Comparison of ENCODE assay signal across 9 mouse cellular contexts in the genomic region with DNA sequence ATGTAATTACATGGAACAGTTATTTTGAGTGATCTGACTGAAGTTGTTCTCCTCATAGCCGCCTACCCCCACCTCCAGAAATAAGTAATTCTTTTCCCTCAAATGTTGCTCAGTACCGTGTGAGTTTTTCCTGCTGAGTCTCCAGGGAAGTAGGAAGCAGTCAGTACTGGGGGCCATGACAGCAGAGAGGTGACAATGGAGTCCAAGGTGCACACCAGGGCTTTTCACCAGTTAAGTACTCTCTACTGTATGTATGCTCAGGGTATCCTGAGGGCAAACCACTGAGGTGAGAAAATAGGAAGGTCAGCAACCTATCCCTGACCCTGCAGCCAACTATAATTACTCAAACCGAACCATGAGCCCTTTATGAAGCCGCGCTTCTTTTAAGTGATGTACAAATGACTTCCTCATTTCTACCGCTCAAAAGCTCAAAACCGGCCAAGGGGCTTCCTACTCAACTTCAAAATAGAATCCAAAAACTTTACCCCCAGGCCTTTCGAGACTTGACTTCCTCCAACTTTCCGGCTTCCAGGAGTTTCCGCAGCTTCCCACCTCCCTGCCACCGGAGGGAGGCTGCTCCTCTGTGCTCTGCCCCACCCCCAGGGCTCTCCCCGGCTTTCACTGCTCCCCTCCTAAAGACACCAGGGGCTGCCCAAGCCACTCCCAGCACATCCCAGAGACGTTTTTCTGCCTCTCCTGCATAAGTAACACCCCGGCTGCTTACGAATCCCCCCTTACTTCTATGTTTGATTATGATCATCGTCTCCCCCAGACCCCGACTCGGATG.
DNase-seq lines count a peak whose midpoint lies in the region; ATAC-seq and TF ChIP-seq lines count a peak whose summit lies in the region.
"Had no signal": no experiment of that assay in that cellular context is flagged by ENCODE, and none has a peak within 500 bp of the region (broad histone marks: within the 10 kb centered on the region; RNA-seq: fewer than 3 reads in every experiment).

No protein-coding gene starts in this region.

- no peak for ATAC-seq in kidney, embryonic 15.5 days (replicated peaks; ENCODE audit: low FRiP score)
- ATAC-seq in intestine, postnatal 0 days, result peak; percentile 76; the same call in 1 of the 2 replicates
- peak; percentile 66 for ATAC-seq in megakaryocyte progenitor cell, adult 5-6 weeks (replicated peaks; ENCODE audit: poor library complexity)
- ATAC-seq: Patski had no signal

- H3K9me3 ChIP-seq in kidney, embryonic 15.5 days (replicated peaks), result no peaks in the 10 kb centered on the region; the same call in 1 of the 2 replicates
- no peaks in the 10 kb centered on the region for H3K9me3 ChIP-seq in intestine, postnatal 0 days (ENCODE audit: control insufficient read depth)

- no peak overlapping the region for H3K4me3 ChIP-seq in kidney, embryonic 15.5 days (replicated peaks)
- no peak overlapping the region for H3K4me3 ChIP-seq in intestine, postnatal 0 days (ENCODE audit: low read depth, low read length)

- peak overlapping the region; percentile 24; the same call in 1 of the 2 replicates for H3K4me2 ChIP-seq in kidney, embryonic 15.5 days
- no peak overlapping the region for H3K4me2 ChIP-seq in intestine, postnatal 0 days (replicated peaks; ENCODE audit: low read depth)

- no peak for TF ChIP-seq CTCF in intestine, postnatal 0 days (IDR thresholded peaks at IDR 0.05; ENCODE audit: low read depth)

- no peak overlapping the region for H3K9ac ChIP-seq in kidney, embryonic 15.5 days
- H3K9ac ChIP-seq in intestine, postnatal 0 days (ENCODE audit: low read depth, low read length), result no peak overlapping the region

- 44% methylated on average over 18 of the region's 18 CpGs for WGBS in kidney, embryonic 15.5 days
- WGBS in intestine, postnatal 0 days, result 53% methylated on average over 18 of the region's 18 CpGs

- 0 out of 2 replicates have a peak, but pooled peaks cover 2% of the 10 kb centered on the region for H3K27me3 ChIP-seq in kidney, embryonic 15.5 days
- H3K27me3 ChIP-seq in intestine, postnatal 0 days (replicated peaks; ENCODE audit: control insufficient read depth, insufficient read depth, low read length), result no peaks in the 10 kb centered on the region
- H3K27me3 ChIP-seq: Patski had no signal

- H3K4me1 ChIP-seq in kidney, embryonic 15.5 days, result peaks cover 15% of the 10 kb centered on the region
- 0 out of 2 replicates have a peak, but pooled peaks cover 5% of the 10 kb centered on the region for H3K4me1 ChIP-seq in intestine, postnatal 0 days (replicated peaks; ENCODE audit: control insufficient read depth, insufficient read depth, low read length)

- peak; percentile 9 for DNase-seq in embryo, embryonic 9.5 days (ENCODE audit: extremely low spot score)
- no peak for DNase-seq in embryo, embryonic 10.5 days (ENCODE audit: low spot score)
- DNase-seq in kidney, postnatal 4 days, result no peak
- no peak for DNase-seq in cerebellum, adult 8-10 months
- DNase-seq in cerebellum, adult 11-12 months, result no peak

- no peak overlapping the region for H3K27ac ChIP-seq in kidney, embryonic 15.5 days
- H3K27ac ChIP-seq in intestine, postnatal 0 days (ENCODE audit: low read depth, low read length), result no peak overlapping the region

- H3K36me3 ChIP-seq in kidney, embryonic 15.5 days, result 0 out of 2 replicates have a peak, but pooled peaks cover 4% of the 10 kb centered on the region
- no peaks in the 10 kb centered on the region for H3K36me3 ChIP-seq in intestine, postnatal 0 days (ENCODE audit: control insufficient read depth, insufficient read depth)
